Mouse (Mus musculus): Measurements from ENCODE around the gene Fam168a.

DNA sequence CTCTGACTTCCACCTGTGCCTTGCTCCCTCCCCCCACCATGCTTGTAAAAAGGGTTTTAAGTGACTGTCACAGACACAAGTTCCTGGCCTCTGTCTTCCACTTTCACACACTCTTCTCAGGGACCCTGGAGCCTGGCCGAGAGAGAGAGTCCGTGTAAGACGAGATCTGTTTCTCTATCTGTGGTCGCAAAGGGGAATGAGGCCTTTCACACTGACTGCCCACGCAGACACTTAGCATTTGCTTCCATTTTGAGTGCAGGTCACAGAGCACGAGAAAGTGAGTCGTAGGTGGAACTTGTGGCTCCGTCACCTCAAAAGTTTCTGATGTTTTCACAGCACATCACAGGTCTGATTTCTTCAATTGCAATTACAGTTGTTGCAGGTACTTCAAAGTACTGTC is 13.2 kb upstream of the Fam168a start:
- no peak for TF ChIP-seq CTCF (IDR thresholded peaks at IDR 0.05; ENCODE audit: borderline replicate concordance, insufficient read depth, low read depth, low read length)
- no peak for TF ChIP-seq POLR2A (IDR thresholded peaks at IDR 0.05; ENCODE audit: borderline replicate concordance, insufficient read depth, low read length)

All from cerebellum, adult 2 months (tissue).